Mouse (Mus musculus): Measurements from ENCODE around the gene Ppp2r2c.

DNA sequence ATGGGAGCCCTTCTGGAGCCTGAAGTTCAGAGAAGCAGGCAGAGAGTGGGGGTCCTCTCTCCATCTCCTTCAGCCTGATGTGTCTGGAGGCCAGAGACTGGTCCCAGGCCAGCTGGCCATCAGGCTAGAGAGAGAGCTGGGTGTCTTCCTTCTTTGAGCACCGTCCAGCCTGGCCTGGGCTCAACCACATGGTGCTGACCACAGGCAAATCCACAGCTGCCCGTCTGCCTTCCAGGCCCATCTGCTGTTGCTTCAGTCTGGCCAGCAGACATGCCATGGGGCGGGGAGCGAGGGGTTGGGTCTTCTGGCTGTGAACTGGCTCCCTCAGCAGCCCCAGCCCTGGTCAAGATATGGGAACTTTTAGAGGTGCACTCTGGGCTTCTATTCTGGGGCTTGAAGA is 48.3 kb downstream of the Ppp2r2c start:
- no peak for TF ChIP-seq GATA1 (IDR thresholded peaks at IDR 0.05; ENCODE audit: low read length)
- no peak for TF ChIP-seq TAL1 (IDR thresholded peaks at IDR 0.05; ENCODE audit: low read length)

Data from erythroblast, embryonic 14.5 days (primary cell).